Mouse (Mus musculus) heart, embryonic 14.5 days (tissue): ENCODE data around the gene Shroom2. TPM values are rescaled to one million over a fixed set of nuclear protein-coding genes. Genes with fewer than 3 reads are reported as not detected.
A peak's percentile ranks its signal among the peaks of the same experiment; 100 is the strongest.

Experiments used
- ATAC-seq: fragments of 200-750 bp; cut with Nextera tagmentation; 2 replicates; pipeline ENCODE4 v1.8.0; 2017; ENCODE audit warnings: low read depth, moderate TSS enrichment; ENCODE audit not compliant: insufficient number of reproducible peaks, insufficient read depth, low FRiP score
- H3K27ac ChIP-seq, 2 experiments: fragments of 200-500 bp in 1 of 2; fragments of 300-500 bp in 1 of 2; sonication (generic) in 1 of 2; replicated peaks in 1 of 2; 2 replicates each; pipeline ENCODE4 v1.5.1; 2012 to 2014; ENCODE audit warnings: low read depth in 2 of 2, low read length in 2 of 2, control low read depth in 1 of 2, mild to moderate bottlenecking in 1 of 2, mixed read lengths in 1 of 2; ENCODE audit not compliant: control insufficient read depth in 1 of 2, insufficient read depth in 1 of 2
- H3K27me3 ChIP-seq: fragments of 300-500 bp; sonication (generic); 2 replicates; pipeline ENCODE4 v1.6.1; 2014; ENCODE audit warnings: mild to moderate bottlenecking, low read length, control low read depth; ENCODE audit not compliant: control insufficient read depth, insufficient read depth
- H3K36me3 ChIP-seq: fragments of 300-500 bp; sonication (generic); 2 replicates; pipeline ENCODE4 v1.6.1; 2014; ENCODE audit warnings: mild to moderate bottlenecking, control low read depth, low read length, mixed read lengths; ENCODE audit not compliant: control insufficient read depth, insufficient read depth
- H3K4me1 ChIP-seq, 2 experiments: fragments of 200-500 bp in 1 of 2; fragments of 300-500 bp in 1 of 2; sonication (generic) in 1 of 2; 2 replicates each; pipeline ENCODE4 v1.6.1; 2012 to 2014; ENCODE audit warnings: low read length in 2 of 2, control low read depth in 1 of 2, mixed read lengths in 1 of 2; ENCODE audit not compliant: control insufficient read depth in 2 of 2, insufficient read depth in 2 of 2
- H3K4me2 ChIP-seq: fragments of 300-500 bp; sonication (generic); 2 replicates; pipeline ENCODE4 v1.6.1; 2014; ENCODE audit warnings: mild to moderate bottlenecking, low read length
- H3K4me3 ChIP-seq, 2 experiments: fragments of 200-500 bp in 1 of 2; fragments of 300-500 bp in 1 of 2; sonication (generic) in 1 of 2; 2 replicates each; pipeline ENCODE4 v1.5.1; 2012 to 2014; ENCODE audit warnings: low read length in 2 of 2, mild to moderate bottlenecking in 2 of 2, control low read depth in 1 of 2, low read depth in 1 of 2, moderate library complexity in 1 of 2; ENCODE audit not compliant: control insufficient read depth in 1 of 2, insufficient read depth in 1 of 2
- H3K9ac ChIP-seq: fragments of 300-500 bp; sonication (generic); 2 replicates; pipeline ENCODE4 v1.6.1; 2014; ENCODE audit warnings: mild to moderate bottlenecking, low read length
- H3K9me3 ChIP-seq: fragments of 300-500 bp; sonication (generic); 2 replicates; pipeline ENCODE4 v1.6.1; 2016; ENCODE audit warnings: low read length, control low read depth; ENCODE audit not compliant: control insufficient read depth
- WGBS: fragments of 180-500 bp; shearing (Covaris S2); extraction: QIAGEN DNeasy Blood & Tissue Kit; methylation state at CpG from one replicate; pipeline ENCODE4 v1.1.7; 2014; 5-methylcytosine and 5-hydroxymethylcytosine counted together
- polyA plus RNA-seq: library from polyadenylated mRNA; unstranded; fragments of >200 nt; fragmentation: Nextera tagmentation; extraction: Ambion mirVana; gene quantifications from 2 replicates; pipeline ENCODE4 v1.2.1, GENCODE M21; 2014

Shroom2 gene
- polyA plus RNA-seq, 1 experiment from 2014 or later = 7.3 TPM

GRCm38 (mm10) chrX:152769600-152770157 lies 414 bp upstream of the Shroom2 start:
- Histone ChIP-seq H3K27me3 (no peaks in the 10 kb centered on the region), H3K36me3 (no peaks in the 10 kb centered on the region), H3K27ac (peak overlapping the region; percentile 64 to 71), H3K9me3 (no peaks in the 10 kb centered on the region), H3K4me3 (peak overlapping the region; percentile 64 to 84), H3K4me1 (no peaks in the 10 kb centered on the region; a peak in 1 of 4 replicates), H3K9ac (peak overlapping the region; percentile 78), H3K4me2 (peak overlapping the region; percentile 66)
- ATAC-seq = peak; percentile 95
- 10% methylated on average over 45 of the region's 48 CpGs for WGBS

- H3K4me1 ChIP-seq = no peaks in the 10 kb centered on the region; a peak in 1 of 4 replicates
- H3K4me3 ChIP-seq = no peak overlapping the region
- no peak overlapping the region for H3K4me2 ChIP-seq
- ATAC-seq = no peak
- H3K27me3 ChIP-seq = no peaks in the 10 kb centered on the region
- H3K9me3 ChIP-seq = no peaks in the 10 kb centered on the region
- WGBS = 39% methylated on average over 2 of the region's 2 CpGs
- no peaks in the 10 kb centered on the region for H3K36me3 ChIP-seq
- H3K9ac ChIP-seq = no peak overlapping the region
- no peak overlapping the region for H3K27ac ChIP-seq
Measured at GRCm38 (mm10) chrX:152764171-152764570, 5.1 kb downstream of the Shroom2 start.

- no peak for ATAC-seq
- no peak overlapping the region for H3K9ac ChIP-seq
- no peaks in the 10 kb centered on the region for H3K36me3 ChIP-seq
- H3K4me1 ChIP-seq = no peaks in the 10 kb centered on the region
- H3K4me3 ChIP-seq = no peak overlapping the region
- H3K4me2 ChIP-seq = no peak overlapping the region
- no peaks in the 10 kb centered on the region for H3K9me3 ChIP-seq
- 55% methylated on average over 2 of the region's 2 CpGs for WGBS
- H3K27ac ChIP-seq = no peak overlapping the region
- no peaks in the 10 kb centered on the region for H3K27me3 ChIP-seq
Measured at GRCm38 (mm10) chrX:152762855-152763254, 6.4 kb downstream of the Shroom2 start.

DNA sequence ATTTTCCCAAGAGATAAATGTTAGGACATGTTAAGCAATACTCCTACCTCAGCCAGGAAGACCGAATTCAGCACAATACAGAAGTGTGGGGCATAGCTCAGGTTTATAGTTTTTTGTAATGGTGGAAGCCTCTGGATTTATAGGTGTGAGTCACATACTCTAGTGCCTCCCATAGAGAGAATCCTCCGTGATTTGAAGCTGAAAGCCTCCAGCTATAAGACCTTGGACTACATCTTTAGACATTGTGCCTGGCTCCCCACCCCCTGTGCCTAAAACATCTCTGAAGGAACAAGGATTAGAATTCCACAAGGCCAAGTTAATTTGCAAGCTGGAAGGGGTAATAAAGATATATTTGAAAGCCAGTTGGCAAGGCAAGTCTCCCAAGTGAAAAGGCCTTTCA lies 6.8 kb downstream of the Shroom2 start:
- Histone ChIP-seq H3K27me3 (no peaks in the 10 kb centered on the region), H3K4me1 (no peaks in the 10 kb centered on the region), H3K9ac (no peak overlapping the region), H3K27ac (no peak overlapping the region), H3K36me3 (no peaks in the 10 kb centered on the region), H3K9me3 (no peaks in the 10 kb centered on the region), H3K4me3 (no peak overlapping the region), H3K4me2 (no peak overlapping the region)
- 64% methylated on average over 2 of the region's 2 CpGs for WGBS
- no peak for ATAC-seq

DNA sequence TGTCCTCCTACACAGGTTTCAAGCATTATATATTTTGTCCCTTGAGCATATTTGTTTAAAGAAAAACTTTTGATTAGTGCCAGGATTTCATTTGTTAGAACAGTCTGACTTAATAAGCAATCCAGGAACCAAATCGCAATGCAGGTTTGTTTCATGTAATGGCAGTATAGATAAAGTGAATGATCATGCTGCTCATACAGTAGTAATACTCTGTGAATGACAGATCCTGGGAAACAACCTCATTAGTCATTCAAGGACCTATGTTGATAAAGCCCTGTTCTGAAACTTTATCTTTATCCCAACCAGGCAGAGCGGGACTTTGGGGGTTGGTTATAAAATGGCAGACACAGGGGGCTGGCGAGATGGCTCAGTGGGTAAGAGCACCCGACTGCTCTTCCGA lies 13.0 kb downstream of the Shroom2 start:
- no peak overlapping the region for H3K4me2 ChIP-seq
- H3K27me3 ChIP-seq = no peaks in the 10 kb centered on the region
- H3K36me3 ChIP-seq = no peaks in the 10 kb centered on the region
- H3K27ac ChIP-seq = no peak overlapping the region
- no peak overlapping the region for H3K4me3 ChIP-seq
- no peaks in the 10 kb centered on the region for H3K4me1 ChIP-seq
- no peaks in the 10 kb centered on the region for H3K9me3 ChIP-seq
- no peak for ATAC-seq
- no peak overlapping the region for H3K9ac ChIP-seq
- 80% methylated on average over 5 of the region's 5 CpGs for WGBS

GRCm38 (mm10) chrX:152755819-152756218 lies 13.4 kb downstream of the Shroom2 start:
- Histone ChIP-seq H3K27ac (no peak overlapping the region), H3K27me3 (no peaks in the 10 kb centered on the region), H3K4me3 (no peak overlapping the region), H3K36me3 (no peaks in the 10 kb centered on the region), H3K9me3 (no peaks in the 10 kb centered on the region), H3K4me1 (no peaks in the 10 kb centered on the region), H3K9ac (no peak overlapping the region), H3K4me2 (no peak overlapping the region)
- WGBS = 77% methylated on average over 1 of the region's 1 CpGs
- no peak for ATAC-seq

DNA sequence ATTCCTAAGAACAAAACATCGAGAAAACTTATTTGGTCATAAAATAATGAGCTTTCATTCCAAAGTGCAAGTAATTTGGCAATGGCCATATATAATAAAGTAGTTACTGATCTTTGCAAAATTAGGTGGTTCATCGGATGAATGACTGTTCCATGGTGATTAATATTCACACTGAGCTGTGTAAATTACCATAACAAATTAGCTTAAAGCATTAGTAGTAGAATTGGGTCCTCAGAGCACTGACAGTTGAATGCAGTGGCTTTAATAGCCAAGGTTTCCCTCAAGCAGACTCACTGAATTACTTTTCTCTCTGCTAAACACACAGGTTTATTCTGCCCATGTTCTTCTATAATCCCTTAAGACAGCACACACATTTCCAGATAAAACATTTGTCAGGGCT lies 23.3 kb downstream of the Shroom2 start:
- Histone ChIP-seq H3K27ac (no peak overlapping the region), H3K9me3 (no peaks in the 10 kb centered on the region), H3K36me3 (no peaks in the 10 kb centered on the region), H3K4me3 (no peak overlapping the region), H3K4me1 (peaks cover under 1 to 2% of the 10 kb centered on the region in 2 experiments; a peak in 1 of 4 replicates), H3K27me3 (no peaks in the 10 kb centered on the region), H3K9ac (no peak overlapping the region), H3K4me2 (no peak overlapping the region)
- no peak for ATAC-seq
- WGBS = 80% methylated on average over 2 of the region's 2 CpGs

DNA sequence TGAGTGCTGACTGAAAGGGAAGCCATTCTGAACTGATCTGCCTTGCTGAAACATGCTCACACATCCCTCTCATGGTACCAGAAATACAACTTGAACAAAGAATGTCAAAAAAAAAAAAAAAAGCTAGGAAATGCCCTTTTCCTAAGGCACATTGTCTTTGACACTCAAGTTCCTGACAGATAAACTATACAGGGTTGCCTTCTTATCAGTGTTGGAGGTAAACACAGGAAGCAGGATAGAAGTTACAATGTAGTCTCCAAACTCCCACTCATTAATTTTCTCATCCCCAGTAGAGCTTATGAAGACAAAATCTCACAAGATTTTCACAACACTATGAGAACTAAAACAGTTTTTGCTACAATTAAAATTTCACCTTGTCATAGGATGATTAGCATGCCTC lies 25.6 kb downstream of the Shroom2 start:
- Histone ChIP-seq H3K27ac (peak overlapping the region; percentile 27 to 42), H3K9me3 (no peaks in the 10 kb centered on the region), H3K27me3 (no peaks in the 10 kb centered on the region), H3K36me3 (no peaks in the 10 kb centered on the region), H3K4me2 (no peak overlapping the region), H3K4me3 (no peak overlapping the region), H3K4me1 (peaks cover 3 to 5% of the 10 kb centered on the region in 2 experiments; a peak in 2 of 4 replicates), H3K9ac (no peak overlapping the region)
- ATAC-seq = no peak
